Mouse (Mus musculus) ES-E14 (cell line): ENCODE data around the gene Lrmda. TPM values are rescaled to one million over a fixed set of nuclear protein-coding genes. Genes with fewer than 3 reads are reported as not detected.

ENCODE experiments used
- DNase-seq: peaks from one replicate; pipeline ENCODE4 v3.0.0-alpha.2; 2013; ENCODE audit warnings: low read depth, low spot score
- H3K27ac ChIP-seq: 2 replicates; pipeline ENCODE4 v1.5.1; 2012; ENCODE audit warnings: low read depth, mild to moderate bottlenecking, low read length, moderate library complexity, mixed read lengths; ENCODE audit not compliant: poor library complexity, insufficient read depth, severe bottlenecking
- H3K36me3 ChIP-seq: 2 replicates; pipeline ENCODE4 v1.6.1; 2012; ENCODE audit warnings: mild to moderate bottlenecking, low read length, moderate library complexity, mixed read lengths; ENCODE audit not compliant: control insufficient read depth, poor library complexity, insufficient read depth, severe bottlenecking
- H3K4me1 ChIP-seq, 2 experiments: fragments of 150-350 bp in 1 of 2; sonication (generic) in 1 of 2; 2 replicates each; pipeline ENCODE4 v1.6.1; 2012; ENCODE audit warnings: low read length in 2 of 2, mild to moderate bottlenecking in 1 of 2, mixed read lengths in 1 of 2; ENCODE audit not compliant: control insufficient read depth in 2 of 2, insufficient read depth in 2 of 2, poor library complexity in 1 of 2
- H3K4me3 ChIP-seq, 2 experiments: fragments of 150-350 bp in 1 of 2; sonication (generic) in 1 of 2; 2 replicates each; pipeline ENCODE4 v1.5.1; 2012; ENCODE audit warnings: low read length in 2 of 2, low read depth in 1 of 2, mild to moderate bottlenecking in 1 of 2, mixed read lengths in 1 of 2; ENCODE audit not compliant: insufficient read depth in 1 of 2, poor library complexity in 1 of 2, severe bottlenecking in 1 of 2
- H3K9ac ChIP-seq: 2 replicates; pipeline ENCODE4 v1.6.1; 2012; ENCODE audit warnings: low read depth, mild to moderate bottlenecking, low read length, mixed read lengths; ENCODE audit not compliant: poor library complexity, insufficient read depth, severe bottlenecking
- H3K9me3 ChIP-seq: fragments of 150-350 bp; sonication (generic); 2 replicates; pipeline ENCODE4 v1.6.1; 2012; ENCODE audit warnings: low read depth, mild to moderate bottlenecking, low read length; ENCODE audit not compliant: control insufficient read depth, insufficient read depth
- CHD2 ChIP-seq: IDR thresholded peaks from 2 replicates; pipeline ENCODE4 v1.6.1; 2014; ENCODE audit warnings: mild to moderate bottlenecking, low read depth, low read length, inconsistent platforms
- HCFC1 ChIP-seq: IDR thresholded peaks from 2 replicates; pipeline ENCODE4 v1.6.1; 2012; ENCODE audit warnings: low read length, inconsistent platforms, borderline replicate concordance; ENCODE audit not compliant: insufficient read depth
- MAFK ChIP-seq: IDR thresholded peaks from 2 replicates; pipeline ENCODE4 v1.6.1; 2014; ENCODE audit warnings: mild to moderate bottlenecking, low read depth, low read length, inconsistent platforms; ENCODE audit not compliant: insufficient read depth
- ZC3H11A ChIP-seq: IDR thresholded peaks from 2 replicates; pipeline ENCODE4 v1.6.1; 2012; ENCODE audit warnings: low read depth, mild to moderate bottlenecking, inconsistent platforms, low read length, borderline replicate concordance
- ZNF384 ChIP-seq: IDR thresholded peaks from 2 replicates; pipeline ENCODE4 v1.6.1; 2012; ENCODE audit warnings: low read depth, low read length, inconsistent platforms
- in situ Hi-C, 2 experiments: fragments of 600-800 bp; cut with MboI; formaldehyde crosslinking; loops; one replicate each; pipeline ENCODE4 v1.15.1; 2025; ENCODE audit warnings: low sequenced_read_pairs in 2 of 2, inconsistent platforms in 1 of 2; ENCODE audit not compliant: unreplicated experiment in 2 of 2
- total RNA-seq: library from RNA; depleted of rRNA; stranded (reverse); fragments of 300-350 nt; gene quantifications from 2 replicates; pipeline ENCODE4 v1.2.3, GENCODE M21; 2012

Lrmda gene
- total RNA-seq, 1 experiment, result 0.22 TPM

- no peak overlapping the region for H3K9ac ChIP-seq
- no peak overlapping the region for H3K4me3 ChIP-seq
- H3K4me1 ChIP-seq, result no peaks in the 10 kb centered on the region
- in situ Hi-C loops, result no loop called here
- no peak for DNase-seq
- H3K9me3 ChIP-seq, result no peaks in the 10 kb centered on the region
- H3K36me3 ChIP-seq, result no peaks in the 10 kb centered on the region
- TF ChIP-seq ZNF384 (no peak), HCFC1 (no peak), MAFK (no peak)
- H3K27ac ChIP-seq, result no peak overlapping the region
Observed at GRCm38 (mm10) chr14:22874584-22874983, 855.1 kb downstream of the Lrmda start.

- no peaks in the 10 kb centered on the region for H3K36me3 ChIP-seq
- DNase-seq, result no peak
- H3K27ac ChIP-seq, result no peak overlapping the region
- H3K9ac ChIP-seq, result no peak overlapping the region
- in situ Hi-C loops, result no loop called here
- H3K9me3 ChIP-seq, result no peaks in the 10 kb centered on the region
- TF ChIP-seq ZNF384 (no peak), HCFC1 (no peak), MAFK (no peak), ZC3H11A (no peak), CHD2 (no peak)
- H3K4me3 ChIP-seq, result no peak overlapping the region
- H3K4me1 ChIP-seq, result no peaks in the 10 kb centered on the region
Observed at GRCm38 (mm10) chr14:22887182-22887581, 867.7 kb downstream of the Lrmda start.

GRCm38 (mm10) chr14:22899312-22899711 is 879.8 kb downstream of the Lrmda start:
- in situ Hi-C loops, result no loop called here
- H3K4me1 ChIP-seq, result no peaks in the 10 kb centered on the region
- H3K36me3 ChIP-seq, result no peaks in the 10 kb centered on the region
- no peaks in the 10 kb centered on the region for H3K9me3 ChIP-seq
- H3K27ac ChIP-seq, result no peak overlapping the region
- H3K4me3 ChIP-seq, result no peak overlapping the region
- no peak for DNase-seq
- TF ChIP-seq MAFK (no peak), CHD2 (no peak), ZNF384 (no peak), HCFC1 (no peak), ZC3H11A (no peak)
- no peak overlapping the region for H3K9ac ChIP-seq

GRCm38 (mm10) chr14:22902116-22902515 is 882.6 kb downstream of the Lrmda start:
- no peak for DNase-seq
- no peaks in the 10 kb centered on the region for H3K9me3 ChIP-seq
- no peaks in the 10 kb centered on the region for H3K4me1 ChIP-seq
- no peak overlapping the region for H3K4me3 ChIP-seq
- in situ Hi-C loops, result no loop called here
- TF ChIP-seq ZC3H11A (no peak), ZNF384 (no peak), CHD2 (no peak), HCFC1 (no peak), MAFK (no peak)
- no peak overlapping the region for H3K27ac ChIP-seq
- H3K36me3 ChIP-seq, result no peaks in the 10 kb centered on the region
- no peak overlapping the region for H3K9ac ChIP-seq

- Histone ChIP-seq H3K9me3 (no peaks in the 10 kb centered on the region), H3K27ac (no peak overlapping the region), H3K4me1 (no peaks in the 10 kb centered on the region), H3K36me3 (no peaks in the 10 kb centered on the region), H3K4me3 (no peak overlapping the region), H3K9ac (no peak overlapping the region)
- DNase-seq, result no peak
- TF ChIP-seq MAFK (no peak), HCFC1 (no peak), ZC3H11A (no peak), ZNF384 (no peak), CHD2 (no peak)
- in situ Hi-C loops, result no loop called here
Observed at GRCm38 (mm10) chr14:22902914-22903313, 883.4 kb downstream of the Lrmda start.
